Mouse (Mus musculus): ENCODE measurements around the gene Hist1h2an.

Gene Hist1h2an

DNA sequence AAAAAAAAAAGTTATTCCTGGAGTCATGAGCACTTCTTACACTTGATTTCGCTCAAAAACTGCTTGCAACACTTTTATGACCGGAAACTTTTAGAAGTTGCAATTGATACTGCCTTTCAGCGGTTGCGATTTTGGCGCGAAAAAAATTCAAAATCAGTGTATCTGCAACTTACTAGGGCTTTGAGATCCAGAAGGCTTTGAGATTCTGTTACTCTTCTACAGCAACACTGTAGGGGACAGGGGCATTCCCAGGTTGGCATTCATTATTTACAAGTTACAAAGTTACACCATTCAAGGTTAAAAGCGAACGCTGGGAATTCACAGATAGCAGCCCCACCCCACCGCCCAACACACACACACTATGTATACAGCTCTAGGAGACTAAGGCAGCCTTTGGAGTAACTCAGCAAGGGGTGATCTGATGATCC lies 3.3 kb downstream of the Hist1h2an start:
- peak; percentile 76 for DNase-seq (ENCODE audit: low read depth, low spot score)

DNA sequence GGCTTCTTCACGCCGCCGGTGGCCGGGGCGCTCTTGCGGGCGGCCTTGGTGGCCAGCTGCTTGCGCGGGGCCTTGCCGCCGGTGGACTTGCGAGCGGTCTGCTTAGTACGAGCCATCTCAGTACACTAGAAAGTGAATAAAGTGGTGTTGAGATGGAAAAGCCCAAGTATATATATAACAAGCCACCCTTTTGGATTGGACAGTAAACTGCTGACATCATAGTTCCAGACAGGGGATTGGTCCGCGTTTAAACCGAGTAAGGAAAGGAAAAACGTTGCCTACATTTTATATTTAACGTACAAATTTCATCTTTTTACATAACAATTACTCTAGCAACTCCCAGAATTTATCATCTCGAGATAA lies 3.8 kb downstream of the Hist1h2an start, which contains the start of gene Hist1h3i:
TSS of gene Hist1h3i (minus strand) at position 116 of the 363 bp plus-strand sequence.
- peak; percentile 92 for DNase-seq (ENCODE audit: low read depth, low spot score)

DNA sequence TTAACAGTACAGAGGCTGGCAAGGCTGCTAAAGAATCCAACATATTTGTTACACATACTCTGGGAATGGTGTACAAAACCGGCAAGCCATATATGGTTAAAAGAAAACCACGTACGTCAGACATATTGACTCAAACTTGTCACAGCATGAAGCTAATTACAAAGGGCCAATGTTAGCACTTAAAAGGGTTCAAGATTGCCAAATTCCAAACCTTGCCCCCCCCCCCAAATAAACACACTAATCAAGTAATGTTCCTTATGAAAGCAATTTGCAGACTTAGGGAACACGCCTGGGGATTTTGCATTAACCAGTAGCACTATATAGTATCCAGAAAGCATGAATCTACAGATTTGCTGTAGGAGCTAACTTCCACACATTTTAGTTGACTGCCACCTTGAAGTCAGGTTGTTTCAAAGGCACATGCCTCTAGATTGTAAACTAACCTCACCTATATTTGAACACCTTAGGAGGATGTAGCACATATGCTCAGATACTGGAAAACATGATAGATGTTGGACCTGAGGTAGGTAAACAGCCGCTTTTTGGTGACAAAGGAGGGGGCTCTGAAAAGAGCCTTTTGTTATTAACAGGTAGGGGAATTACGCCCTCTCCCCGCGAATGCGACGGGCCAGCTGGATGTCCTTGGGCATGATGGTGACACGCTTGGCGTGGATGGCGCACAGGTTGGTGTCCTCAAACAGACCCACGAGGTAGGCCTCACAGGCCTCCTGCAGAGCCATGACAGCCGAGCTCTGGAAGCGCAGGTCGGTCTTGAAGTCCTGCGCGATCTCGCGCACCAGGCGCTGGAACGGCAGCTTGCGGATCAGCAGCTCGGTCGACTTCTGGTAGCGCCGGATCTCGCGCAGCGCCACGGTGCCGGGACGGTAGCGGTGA lies 4.4 kb downstream of the Hist1h2an start:
- DNase-seq (ENCODE audit: low read depth, low spot score), result peak; percentile 85

DNA sequence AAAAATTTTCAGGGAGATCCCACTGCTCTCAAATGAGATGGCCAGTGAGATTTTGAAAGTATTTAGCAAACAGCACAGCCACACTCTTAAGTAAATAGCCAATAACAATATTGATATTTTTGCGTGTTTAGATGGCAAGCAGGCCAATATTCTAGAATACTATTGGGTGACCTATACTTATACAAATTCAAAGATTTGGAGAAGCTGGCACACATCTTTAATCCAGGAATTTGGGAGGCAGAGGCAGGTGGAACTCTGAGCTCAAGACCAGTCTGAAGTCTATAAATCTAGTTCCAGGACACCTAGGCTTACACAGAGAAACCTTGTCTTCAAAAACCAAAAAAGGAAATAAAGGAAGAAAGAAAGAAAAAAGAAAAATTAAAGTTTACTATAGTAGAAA lies 5.4 kb downstream of the Hist1h2an start:
- no peak for DNase-seq (ENCODE audit: low read depth, low spot score)

DNA sequence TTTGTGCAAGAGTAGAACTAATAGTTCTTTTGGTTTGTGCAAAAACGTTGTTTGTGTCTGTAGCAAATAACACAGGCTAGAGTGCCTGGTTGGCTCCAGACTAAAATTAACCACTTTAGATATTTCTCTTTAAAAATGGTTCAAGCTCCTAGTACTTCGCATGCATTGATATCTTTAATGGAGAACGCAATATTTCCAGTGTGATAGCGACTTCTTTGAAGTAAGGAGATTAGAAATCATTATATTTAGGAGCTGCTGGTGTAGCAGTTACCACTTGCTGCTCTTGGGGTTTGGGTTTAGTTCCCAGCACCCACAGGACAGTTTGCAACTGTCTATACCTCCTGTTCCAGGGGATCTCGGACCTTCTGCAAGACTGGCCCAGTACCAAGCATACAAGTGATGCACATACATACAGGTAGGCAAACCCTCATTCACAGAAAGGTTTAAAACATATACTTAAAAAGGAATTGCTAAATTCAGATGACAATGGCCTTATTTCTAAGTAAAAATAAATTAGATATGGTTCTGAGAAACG lies 5.9 kb downstream of the Hist1h2an start:
- DNase-seq (ENCODE audit: low read depth, low spot score), result peak; percentile 49

DNA sequence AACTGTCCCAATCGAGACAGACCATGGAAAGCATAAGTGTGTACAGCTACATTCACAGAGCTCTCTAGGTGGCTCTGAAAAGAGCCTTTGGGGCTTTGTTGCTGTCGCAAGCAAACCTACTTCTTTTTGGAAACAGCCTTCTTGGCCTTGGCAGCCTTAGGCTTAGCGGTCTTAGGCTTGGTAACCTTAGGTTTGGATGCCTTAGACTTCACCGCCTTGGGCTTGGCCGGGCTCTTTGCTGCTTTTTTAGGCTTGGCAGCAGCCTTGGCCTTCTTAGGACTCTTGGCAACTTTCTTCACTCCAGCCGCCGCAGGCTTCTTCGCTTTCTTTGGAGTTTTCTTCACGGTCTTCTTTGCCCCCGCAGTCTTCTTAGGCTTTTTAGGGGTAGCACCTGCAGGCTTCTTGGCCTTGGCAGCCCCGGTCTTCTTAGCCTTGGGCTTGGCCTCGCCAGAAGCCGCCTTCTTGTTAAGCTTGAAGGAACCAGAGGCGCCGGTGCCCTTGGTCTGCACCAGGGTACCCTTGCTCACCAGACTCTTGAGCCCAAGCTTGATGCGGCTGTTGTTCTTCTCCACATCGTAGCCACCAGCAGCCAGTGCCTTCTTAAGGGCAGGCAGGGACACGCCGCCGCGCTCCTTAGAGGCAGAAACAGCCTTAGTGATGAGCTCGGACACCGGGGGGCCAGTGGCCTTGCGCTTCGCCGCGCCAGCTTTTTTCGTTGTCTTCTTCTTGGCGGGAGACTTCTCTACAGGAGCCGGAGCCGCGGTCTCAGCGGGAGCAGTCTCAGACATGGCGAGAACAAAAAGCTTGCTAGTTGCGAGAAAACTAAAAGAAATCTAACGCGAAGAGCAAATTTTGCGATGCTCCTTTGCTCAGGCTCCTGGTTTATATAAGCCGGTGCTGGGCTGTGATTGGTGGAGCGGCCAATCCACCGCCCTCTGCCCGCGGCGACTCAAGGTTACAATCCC lies 7.0 kb downstream of the Hist1h2an start, which contains the start of gene Hist1h1b:
TSS of gene Hist1h1b (minus strand) at position 859 of the 965 bp plus-strand sequence.
- DNase-seq (ENCODE audit: low read depth, low spot score), result peak; percentile 89

DNA sequence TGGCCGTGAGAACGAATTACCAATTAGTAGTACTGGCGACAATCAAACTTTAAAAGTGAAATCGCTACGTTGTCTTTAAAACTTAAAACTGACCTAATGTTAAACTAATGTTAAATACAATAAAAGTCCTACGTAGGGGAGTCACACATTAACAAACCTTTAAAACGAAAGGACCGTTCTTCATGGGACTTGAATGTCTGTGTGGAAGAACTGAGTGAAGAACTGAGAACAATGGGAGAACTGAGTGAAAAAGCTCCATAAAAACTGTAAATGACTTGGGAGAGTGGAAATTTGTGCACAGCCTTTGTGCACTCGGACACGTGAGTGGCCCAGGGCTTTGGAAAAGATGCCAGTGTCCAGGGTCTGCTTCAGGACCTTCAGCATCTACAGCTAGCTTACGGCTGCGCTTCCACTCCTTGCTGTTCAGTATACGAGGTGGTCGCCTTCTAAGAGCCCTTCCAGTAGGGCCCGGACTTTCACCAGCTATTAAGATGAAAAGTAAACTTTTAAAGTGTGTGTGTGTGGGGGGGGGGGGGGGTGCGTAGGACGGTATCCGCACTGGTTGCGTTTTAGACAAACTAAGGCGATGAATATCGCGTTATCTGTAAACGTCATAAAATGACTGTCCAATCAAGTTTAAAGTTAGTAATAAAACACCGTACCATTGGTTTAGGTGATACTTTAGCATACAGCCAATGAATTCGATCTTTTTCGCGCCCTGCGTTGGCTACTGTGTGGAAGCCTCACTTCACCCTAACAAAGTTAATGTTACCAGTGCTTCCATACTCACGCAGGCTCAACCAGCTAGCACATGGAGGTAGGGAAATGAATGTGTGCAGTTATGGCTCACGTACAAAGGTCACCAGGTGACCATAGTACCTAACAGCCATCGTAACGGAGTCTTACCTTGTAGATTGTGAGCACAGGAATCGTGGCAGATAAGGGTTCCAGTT lies 7.9 kb downstream of the Hist1h2an start:
- peak; percentile 95 for DNase-seq (ENCODE audit: low read depth, low spot score)

DNA sequence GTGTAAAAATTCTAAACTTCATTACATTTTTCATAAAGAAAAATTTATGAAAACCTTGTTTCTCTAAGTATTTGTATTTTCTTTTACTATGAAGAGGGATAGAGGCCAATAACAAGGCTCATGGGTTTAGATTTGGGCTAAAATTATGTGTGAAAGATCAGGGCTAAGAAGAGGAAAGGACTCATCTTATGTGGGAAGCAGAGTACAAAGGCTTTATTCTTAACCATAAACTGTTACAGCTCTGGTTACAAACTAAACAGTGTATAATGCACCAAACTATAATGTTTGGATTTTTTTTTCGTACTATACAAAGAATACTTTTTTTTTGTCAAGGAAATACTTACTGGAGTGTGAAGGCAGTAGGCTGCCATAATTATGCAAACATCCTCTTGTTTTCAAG lies 31.3 kb downstream of the Hist1h2an start:
- no peak for DNase-seq (ENCODE audit: low read depth, low spot score)

DNA sequence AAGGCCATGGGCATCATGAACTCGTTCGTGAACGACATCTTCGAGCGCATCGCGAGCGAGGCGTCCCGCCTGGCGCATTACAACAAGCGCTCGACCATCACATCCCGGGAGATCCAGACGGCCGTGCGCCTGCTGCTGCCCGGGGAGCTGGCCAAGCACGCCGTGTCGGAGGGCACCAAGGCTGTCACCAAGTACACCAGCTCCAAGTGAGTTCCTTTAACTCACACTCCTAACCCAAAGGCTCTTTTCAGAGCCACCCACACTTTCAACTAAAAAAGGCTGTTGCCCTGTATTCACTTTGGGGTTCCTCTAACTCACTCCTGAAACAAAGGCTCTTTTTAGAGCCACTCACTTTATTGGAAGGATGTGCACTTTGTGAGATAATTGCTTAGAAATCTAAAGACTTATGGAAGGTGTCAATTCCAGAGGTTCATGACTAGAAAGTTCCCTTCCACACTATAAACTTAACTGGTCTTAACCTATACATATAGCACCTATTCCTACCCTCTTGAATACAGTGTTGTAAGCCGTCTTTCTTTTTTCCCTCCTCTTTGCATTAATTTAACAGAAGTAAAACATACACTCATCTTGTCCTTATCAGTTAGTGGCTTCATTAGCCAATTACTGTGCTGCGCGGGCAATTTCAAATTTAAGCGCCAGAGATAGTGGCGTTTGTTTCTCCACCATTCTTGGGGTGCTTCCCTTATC lies 32.6 kb downstream of the Hist1h2an start:
- DNase-seq (ENCODE audit: low read depth, low spot score), result peak; percentile 73

DNA sequence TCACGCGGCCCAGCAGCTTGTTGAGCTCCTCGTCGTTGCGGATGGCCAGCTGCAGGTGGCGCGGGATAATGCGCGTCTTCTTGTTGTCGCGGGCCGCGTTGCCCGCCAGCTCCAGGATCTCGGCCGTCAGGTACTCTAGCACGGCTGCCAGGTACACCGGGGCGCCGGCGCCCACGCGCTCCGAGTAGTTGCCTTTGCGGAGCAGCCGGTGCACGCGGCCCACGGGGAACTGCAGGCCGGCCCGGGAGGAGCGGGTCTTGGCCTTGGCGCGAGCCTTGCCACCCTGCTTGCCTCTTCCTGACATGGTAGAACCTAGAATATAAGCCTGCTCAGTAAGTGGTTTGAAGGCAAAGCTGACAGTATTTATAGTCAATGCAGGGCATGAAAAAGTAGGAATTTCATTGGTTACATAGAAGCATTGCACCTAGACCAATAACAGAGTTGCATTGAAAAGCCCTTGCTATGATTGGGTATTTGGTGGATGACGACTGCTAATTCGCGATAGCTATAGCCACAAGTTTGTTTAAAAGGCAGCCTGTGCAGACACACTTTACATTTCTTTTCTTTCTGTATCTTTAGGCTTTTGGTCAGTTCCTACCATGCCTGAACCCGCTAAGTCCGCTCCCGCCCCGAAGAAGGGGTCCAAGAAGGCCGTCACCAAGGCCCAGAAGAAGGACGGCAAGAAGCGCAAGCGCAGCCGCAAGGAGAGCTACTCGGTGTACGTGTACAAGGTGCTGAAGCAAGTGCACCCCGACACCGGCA lies 33.3 kb downstream of the Hist1h2an start, which contains the start of the genes Hist1h2ak and Hist1h2bn:
TSS of gene Hist1h2ak (minus strand) at position 304 of the 762 bp plus-strand sequence.
TSS of gene Hist1h2bn (plus strand) at position 600 of the 762 bp plus-strand sequence.
- peak; percentile 96 for DNase-seq (ENCODE audit: low read depth, low spot score)

DNA sequence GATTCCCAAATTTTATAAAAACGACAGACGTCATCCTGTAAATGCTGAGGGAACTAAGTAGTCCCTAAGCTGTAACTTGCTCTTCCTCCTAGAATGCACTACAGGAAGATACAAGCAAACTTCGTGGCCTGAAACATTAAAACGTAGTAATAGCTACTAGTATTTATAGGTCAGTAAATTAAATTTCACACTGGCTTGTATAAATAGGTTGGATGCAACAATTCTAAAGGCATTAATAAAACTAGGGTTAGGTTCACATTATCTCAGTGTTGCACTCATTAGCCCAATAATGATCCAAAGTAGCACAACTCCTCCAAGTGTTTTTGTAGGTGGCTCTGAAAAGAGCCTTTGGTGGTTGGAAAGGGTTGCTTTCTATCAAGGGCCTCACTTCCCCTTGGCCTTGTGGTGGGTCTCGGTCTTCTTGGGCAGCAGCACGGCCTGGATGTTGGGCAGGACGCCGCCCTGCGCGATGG lies 33.9 kb downstream of the Hist1h2an start:
- peak; percentile 56 for DNase-seq (ENCODE audit: low read depth, low spot score)

DNA sequence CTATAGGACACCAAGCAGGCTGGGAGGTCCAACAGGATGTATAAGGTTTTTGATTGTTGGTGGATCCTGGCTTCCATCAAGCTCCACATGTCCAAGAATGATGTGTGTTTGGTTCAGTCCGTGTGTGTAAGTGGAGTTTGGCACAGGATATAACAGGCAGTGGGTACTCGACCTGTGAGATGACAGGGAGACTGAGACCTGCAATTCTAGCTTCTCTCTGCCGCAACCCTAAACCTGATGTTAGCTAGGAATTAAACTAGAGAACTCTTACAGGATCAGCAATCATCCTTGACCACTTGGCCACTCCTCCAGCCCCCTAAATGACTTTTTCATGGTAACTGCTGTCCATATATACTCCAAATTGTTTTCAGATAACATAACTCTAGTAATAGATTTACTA lies 34.7 kb downstream of the Hist1h2an start:
- DNase-seq (ENCODE audit: low read depth, low spot score), result peak; percentile 57

DNA sequence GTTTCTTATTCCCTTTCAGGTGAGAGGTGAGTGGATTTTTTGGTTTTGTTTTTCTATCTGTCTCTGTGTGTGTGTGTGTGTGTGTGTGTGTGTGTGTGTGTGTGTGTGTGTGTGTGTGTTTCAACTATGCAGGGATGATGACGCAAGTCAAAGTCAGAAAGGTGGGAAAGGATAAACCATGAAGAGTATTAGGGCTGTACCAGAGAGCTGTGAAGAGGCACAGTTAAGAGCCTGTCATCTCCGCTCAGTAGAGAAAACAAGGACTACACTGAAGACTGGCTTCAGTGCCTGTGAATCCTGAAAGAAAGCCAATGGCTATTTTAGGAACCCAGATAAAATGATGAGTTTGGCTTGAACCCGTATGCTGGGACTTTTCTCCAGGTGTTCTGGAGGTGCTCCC lies 35.2 kb downstream of the Hist1h2an start:
- peak; percentile 35 for DNase-seq (ENCODE audit: low read depth, low spot score)

DNA sequence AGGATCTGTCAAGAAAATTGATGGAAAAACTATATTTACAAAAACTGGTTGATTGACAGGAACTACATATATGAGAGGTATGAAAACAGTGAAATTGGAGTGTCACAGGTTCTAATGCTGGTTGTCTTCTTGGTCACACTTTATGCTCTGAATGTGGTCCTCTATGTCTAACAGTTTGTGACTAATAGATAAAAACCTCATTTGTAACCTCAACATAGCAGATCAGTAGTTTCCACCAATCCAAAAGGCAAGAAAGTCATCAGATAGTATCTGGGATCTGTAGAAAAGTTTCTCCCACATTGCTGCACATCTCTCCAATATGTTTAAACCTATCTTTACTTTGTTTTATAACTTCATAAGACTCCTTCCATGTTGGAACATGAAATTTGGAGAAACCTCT lies 35.6 kb downstream of the Hist1h2an start:
- DNase-seq (ENCODE audit: low read depth, low spot score), result peak; percentile 43

DNA sequence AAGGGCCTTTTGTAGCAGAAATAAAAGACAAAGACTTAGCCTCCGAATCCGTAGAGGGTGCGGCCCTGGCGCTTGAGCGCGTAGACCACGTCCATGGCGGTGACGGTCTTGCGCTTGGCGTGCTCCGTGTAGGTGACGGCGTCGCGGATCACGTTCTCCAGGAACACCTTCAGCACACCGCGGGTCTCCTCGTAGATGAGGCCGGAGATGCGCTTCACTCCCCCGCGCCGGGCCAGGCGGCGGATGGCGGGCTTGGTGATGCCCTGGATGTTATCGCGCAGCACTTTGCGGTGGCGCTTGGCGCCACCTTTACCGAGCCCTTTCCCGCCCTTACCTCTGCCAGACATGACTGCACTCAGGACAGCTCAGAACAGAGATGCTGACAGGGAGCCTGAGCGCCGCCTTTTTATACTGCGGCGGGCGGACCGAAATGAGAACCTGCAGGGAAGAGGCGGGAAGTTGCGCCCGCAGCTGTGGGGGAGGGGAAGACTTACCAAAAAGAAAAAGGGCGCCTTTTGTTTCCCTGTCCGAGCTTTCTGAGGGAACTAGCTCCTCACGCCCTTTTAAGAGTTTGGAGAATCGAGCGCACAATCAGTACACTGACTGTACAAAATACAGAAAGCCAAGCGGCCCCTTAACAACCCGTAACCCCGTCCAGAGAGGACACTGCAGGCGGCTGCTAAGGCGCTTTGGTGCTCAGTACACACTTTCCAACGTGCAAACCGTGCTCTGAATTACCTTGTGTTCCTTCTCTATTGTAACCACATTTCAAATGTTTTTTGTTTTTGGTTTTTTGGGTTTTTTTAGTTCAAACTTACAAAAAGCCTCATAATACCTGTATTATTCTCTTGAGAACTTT lies 36.6 kb downstream of the Hist1h2an start, which contains the start of gene Hist1h4k:
TSS of gene Hist1h4k (minus strand) at position 347 of the 859 bp plus-strand sequence.
- peak; percentile 88 for DNase-seq (ENCODE audit: low read depth, low spot score)

DNA sequence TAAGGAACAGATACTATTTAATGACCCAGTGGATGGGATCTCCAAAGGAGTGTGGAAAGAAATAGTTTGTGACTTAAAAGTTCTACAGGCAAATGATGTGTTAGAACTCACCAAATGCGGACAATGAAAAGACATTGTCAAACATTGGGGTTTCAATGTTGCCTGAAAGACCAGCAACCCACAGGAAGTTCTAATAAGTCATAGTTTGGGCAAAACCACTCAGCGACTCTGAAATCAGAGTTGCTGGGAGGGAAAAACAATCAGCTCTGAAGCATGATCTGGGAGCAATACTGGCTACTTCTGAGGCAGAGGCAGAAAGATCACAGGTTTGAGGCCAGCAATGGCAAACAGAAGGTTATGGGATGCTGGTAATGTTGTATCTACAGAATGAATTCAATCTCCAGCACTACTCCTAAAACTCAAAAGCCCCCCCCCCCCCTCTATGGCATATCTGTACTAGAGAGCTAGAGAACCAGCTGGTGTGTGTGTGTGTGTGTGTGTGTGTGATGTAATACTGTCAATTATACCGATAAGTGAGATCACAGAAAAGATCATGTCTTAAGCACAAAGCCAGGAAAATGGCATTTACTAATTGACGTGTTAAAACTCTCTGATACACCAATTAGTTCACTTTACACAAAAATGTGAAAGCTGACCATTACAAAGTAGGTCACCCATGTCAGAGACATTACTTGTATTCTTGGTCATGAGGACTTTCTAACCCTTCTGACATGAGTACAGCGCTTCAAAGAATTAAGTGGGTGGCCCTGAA lies 37.4 kb downstream of the Hist1h2an start:
- DNase-seq (ENCODE audit: low read depth, low spot score), result peak; percentile 63

DNA sequence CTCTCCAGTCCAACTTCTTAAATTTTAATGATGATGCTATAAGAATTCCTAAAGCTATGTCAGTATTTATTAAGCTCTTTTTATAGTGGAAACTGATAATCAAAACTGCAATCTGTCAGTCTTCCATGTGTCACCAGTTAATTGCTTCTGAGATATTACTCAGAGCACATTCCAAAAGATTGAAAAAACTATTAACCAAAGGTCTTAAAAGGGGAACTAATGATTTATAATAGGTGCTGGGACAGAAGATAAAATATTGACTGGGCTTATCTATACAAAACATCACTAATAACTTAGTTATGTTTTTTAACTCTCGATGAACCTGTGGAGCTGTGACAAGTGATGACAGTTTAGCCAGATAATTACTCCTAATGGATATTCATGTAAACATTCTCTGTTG lies 42.0 kb downstream of the Hist1h2an start:
- no peak for DNase-seq (ENCODE audit: low read depth, low spot score)
